In the genomic region with DNA sequence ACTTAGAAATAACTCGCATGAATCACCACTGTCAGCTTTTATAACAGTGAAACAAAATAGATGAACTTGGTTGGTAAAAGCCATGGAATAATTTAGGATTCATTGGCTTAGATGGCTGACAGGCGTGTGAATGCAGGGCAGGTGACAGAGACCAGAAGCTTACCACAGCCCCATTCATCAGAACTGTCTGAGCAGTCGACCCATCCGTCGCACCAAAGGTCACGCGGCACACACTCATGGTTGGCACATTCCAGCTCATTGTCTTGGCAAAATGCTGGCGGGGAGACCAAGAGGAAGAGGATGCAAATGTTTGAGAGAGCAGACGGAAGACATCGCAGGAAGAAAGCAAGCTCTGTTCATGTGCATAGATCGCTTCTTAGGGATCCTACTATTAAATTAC, we compare ENCODE assay signal across 27 mouse cellular contexts.
DNase-seq lines count a peak whose midpoint lies in the region; ATAC-seq lines count a peak whose summit lies in the region.
"Had no signal": no experiment of that assay in that cellular context is flagged by ENCODE, and none has a peak within 500 bp of the region (broad histone marks: within the 10 kb centered on the region; RNA-seq: fewer than 3 reads in every experiment).

No protein-coding gene starts in this region.

- no peak overlapping the region for H3K9ac ChIP-seq in hindbrain, embryonic 14.5 days
- H3K9ac ChIP-seq in neural tube, embryonic 15.5 days (replicated peaks) = no peak overlapping the region
- H3K9ac ChIP-seq: embryonic facial prominence, embryonic 15.5 days; heart, embryonic 12.5 days; hindbrain, embryonic 12.5 days; limb, embryonic 13.5 days; liver, embryonic 12.5 days; neural tube, embryonic 12.5 days had no signal

- H3K4me3 ChIP-seq in hindbrain, embryonic 10.5 days = no peak overlapping the region
- H3K4me3 ChIP-seq in hindbrain, embryonic 14.5 days (replicated peaks; ENCODE audit: low read length) = no peak overlapping the region
- no peak overlapping the region for H3K4me3 ChIP-seq in neural tube, embryonic 15.5 days (replicated peaks)
- H3K4me3 ChIP-seq: embryonic facial prominence, embryonic 15.5 days; heart, embryonic 12.5 days; hindbrain, embryonic 12.5 days; limb, embryonic 13.5 days; liver, embryonic 12.5 days; neural tube, embryonic 12.5 days had no signal

- no peak overlapping the region for H3K4me2 ChIP-seq in hindbrain, embryonic 14.5 days (replicated peaks)
- H3K4me2 ChIP-seq in neural tube, embryonic 15.5 days = no peak overlapping the region
- H3K4me2 ChIP-seq: embryonic facial prominence, embryonic 15.5 days; heart, embryonic 12.5 days; hindbrain, embryonic 12.5 days; limb, embryonic 13.5 days; liver, embryonic 12.5 days; neural tube, embryonic 12.5 days had no signal

- H3K9me3 ChIP-seq in hindbrain, embryonic 10.5 days = no peaks in the 10 kb centered on the region
- H3K9me3 ChIP-seq in hindbrain, embryonic 14.5 days (ENCODE audit: control insufficient read depth, low read length) = no peaks in the 10 kb centered on the region
- H3K9me3 ChIP-seq in neural tube, embryonic 15.5 days (replicated peaks) = no peaks in the 10 kb centered on the region
- H3K9me3 ChIP-seq: embryonic facial prominence, embryonic 15.5 days; heart, embryonic 12.5 days; hindbrain, embryonic 12.5 days; limb, embryonic 13.5 days; liver, embryonic 12.5 days; neural tube, embryonic 12.5 days had no signal

- no peak overlapping the region for H3K27ac ChIP-seq in hindbrain, embryonic 10.5 days
- no peak overlapping the region for H3K27ac ChIP-seq in hindbrain, embryonic 14.5 days
- H3K27ac ChIP-seq in neural tube, embryonic 15.5 days (replicated peaks) = no peak overlapping the region
- H3K27ac ChIP-seq: embryonic facial prominence, embryonic 15.5 days; hindbrain, embryonic 12.5 days; kidney, postnatal 0 days; limb, embryonic 13.5 days; liver, embryonic 12.5 days; neural tube, embryonic 12.5 days had no signal

- peak; percentile 20 for DNase-seq in hindbrain, embryonic 10.5 days (ENCODE audit: low spot score)
- no peak for DNase-seq in hindbrain, embryonic 14.5 days (ENCODE audit: low spot score)
- peak; percentile 2 for DNase-seq in lung, postnatal 36 days
- DNase-seq in lung, adult 18-20 months = no peak
- DNase-seq in neural tube, embryonic 10.5 days (ENCODE audit: extremely low spot score, low spot score) = peak; percentile 27
- no peak for DNase-seq in retina, embryonic 14.5 days (ENCODE audit: low spot score)
- no peak for DNase-seq in gastrocnemius, adult 18-20 months (ENCODE audit: low spot score)
- DNase-seq: adrenal gland, postnatal 36 days; cerebellum, adult 11 months; cerebellum, adult 9-11 months; gastrocnemius, postnatal 10 days; heart, postnatal 10 days; kidney, adult 2 months; lung, adult 2 months; right cerebral cortex, postnatal 4 days; thymus, postnatal 14 days had no signal

- H3K4me1 ChIP-seq in hindbrain, embryonic 10.5 days (replicated peaks) = peaks cover 22% of the 10 kb centered on the region
- H3K4me1 ChIP-seq in hindbrain, embryonic 14.5 days (replicated peaks; ENCODE audit: control insufficient read depth, insufficient read depth, low read length) = no peaks in the 10 kb centered on the region
- peaks cover 6% of the 10 kb centered on the region; the same call in 1 of the 2 replicates for H3K4me1 ChIP-seq in neural tube, embryonic 15.5 days
- H3K4me1 ChIP-seq: liver, embryonic 12.5 days; neural tube, embryonic 12.5 days had no signal

- ATAC-seq in hindbrain, embryonic 14.5 days (ENCODE audit: low FRiP score) = no peak
- no peak for ATAC-seq in neural tube, embryonic 15.5 days (ENCODE audit: low FRiP score)
- ATAC-seq: CD4-positive, CD25-positive, alpha-beta regulatory T cell, adult 4 months; forebrain, embryonic 14.5 days; inflammation-experienced regulatory T-cells, adult 6 months; liver, embryonic 12.5 days had no signal

- no peaks in the 10 kb centered on the region for H3K27me3 ChIP-seq in hindbrain, embryonic 10.5 days (ENCODE audit: insufficient read depth, poor library complexity, severe bottlenecking)
- H3K27me3 ChIP-seq in hindbrain, embryonic 14.5 days (ENCODE audit: control insufficient read depth, insufficient read depth, low read length) = no peaks in the 10 kb centered on the region
- H3K27me3 ChIP-seq in neural tube, embryonic 15.5 days (replicated peaks) = no peaks in the 10 kb centered on the region
- H3K27me3 ChIP-seq: embryonic facial prominence, embryonic 15.5 days; heart, embryonic 12.5 days; hindbrain, embryonic 12.5 days; limb, embryonic 13.5 days; liver, embryonic 12.5 days; neural tube, embryonic 12.5 days had no signal

- no peaks in the 10 kb centered on the region for H3K36me3 ChIP-seq in hindbrain, embryonic 10.5 days
- no peaks in the 10 kb centered on the region for H3K36me3 ChIP-seq in hindbrain, embryonic 14.5 days (replicated peaks; ENCODE audit: control insufficient read depth, insufficient read depth)
- no peaks in the 10 kb centered on the region for H3K36me3 ChIP-seq in neural tube, embryonic 15.5 days
- H3K36me3 ChIP-seq: embryonic facial prominence, embryonic 15.5 days; heart, embryonic 12.5 days; hindbrain, embryonic 12.5 days; limb, embryonic 13.5 days; liver, embryonic 12.5 days; neural tube, embryonic 12.5 days had no signal

- 57% methylated on average over 11 of the region's 11 CpGs for WGBS in hindbrain, embryonic 10.5 days
- 22% methylated on average over 11 of the region's 11 CpGs for WGBS in hindbrain, embryonic 14.5 days
- 46% methylated on average over 11 of the region's 11 CpGs for WGBS in neural tube, embryonic 15.5 days

Comparison
In these comparisons a context has a peak if more than half of its experiments do, and no peak if none do; other contexts are left out.
1. DNase-seq: peak in hindbrain, embryonic 10.5 days (single experiment), lung, postnatal 36 days (single experiment) and neural tube, embryonic 10.5 days (single experiment); none in hindbrain, embryonic 14.5 days (single experiment), lung, adult 18-20 months (0 of 2), retina, embryonic 14.5 days (single experiment) and gastrocnemius, adult 18-20 months (single experiment).